Mouse (Mus musculus): ENCODE data around the gene Dgcr8. TPM values are rescaled to one million over a fixed set of nuclear protein-coding genes. Genes with fewer than 3 reads are reported as not detected.

The Dgcr8 gene
- total RNA-seq, 1 experiment, result 65.7 TPM

DNA sequence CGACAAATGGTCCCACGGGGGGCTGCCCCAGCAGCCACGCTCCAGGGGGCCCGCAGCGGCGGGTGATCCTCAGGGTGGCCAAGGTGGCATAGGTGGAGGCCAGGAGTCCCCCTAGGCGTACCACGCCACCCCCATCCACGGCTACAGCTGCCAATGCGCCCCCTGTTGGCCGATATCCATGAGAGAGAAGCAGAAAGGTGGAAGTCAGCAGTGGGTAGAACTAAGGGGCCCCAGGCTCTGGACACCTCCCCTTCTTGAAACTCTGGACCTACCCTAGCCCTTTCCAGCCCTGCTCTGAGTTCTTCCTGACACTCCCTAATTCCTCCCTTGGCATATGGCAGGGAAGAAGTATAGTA is 67.5 kb downstream of the Dgcr8 start:
- in situ Hi-C loops (cut with MboI; ENCODE audit: low sequenced_read_pairs in 2 of 2, unreplicated experiment in 2 of 2), result no loop called here
- no peak overlapping the region for H3K4me3 ChIP-seq (ENCODE audit: insufficient read depth in 1 of 2, low read depth in 1 of 2, low read length in 2 of 2, poor library complexity in 1 of 2, severe bottlenecking in 1 of 2)
- no peak overlapping the region for H3K27ac ChIP-seq (ENCODE audit: insufficient read depth, low read depth, low read length, poor library complexity, severe bottlenecking)

DNA sequence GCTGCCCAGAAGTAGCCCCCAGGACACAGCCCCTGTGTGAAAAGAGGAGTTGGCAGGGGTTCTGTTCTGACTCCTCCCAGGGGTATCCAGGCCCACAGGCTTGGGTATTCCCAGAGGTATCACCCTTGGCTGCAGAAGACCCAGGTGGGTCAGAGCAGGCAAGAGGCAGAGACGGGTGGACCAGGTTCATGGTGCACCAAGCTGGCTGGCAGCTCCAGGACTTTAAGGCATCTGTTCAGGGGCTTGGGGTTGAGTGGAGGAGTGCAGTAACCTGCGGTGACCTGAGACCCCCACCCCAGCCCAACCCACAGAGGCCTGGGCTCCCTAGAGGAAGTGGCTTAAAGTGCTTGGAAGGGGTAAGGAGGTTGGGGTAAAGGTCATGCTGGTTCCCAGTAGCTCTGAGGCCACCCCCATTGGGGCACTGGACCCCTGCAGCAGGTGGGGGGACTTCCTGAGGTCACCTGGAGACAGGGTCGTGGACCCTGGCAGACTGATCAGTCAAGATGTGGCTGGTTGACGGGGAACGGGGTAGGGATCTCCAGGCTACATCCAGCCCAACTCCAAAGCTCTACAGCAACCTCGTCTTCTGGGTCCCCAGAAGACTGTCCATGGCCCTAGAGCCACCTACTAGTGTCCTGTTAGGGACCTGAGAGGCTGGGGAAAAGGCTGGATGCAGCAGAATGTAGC is 68.0 kb downstream of the Dgcr8 start:
- in situ Hi-C loops (cut with MboI; ENCODE audit: low sequenced_read_pairs in 2 of 2, unreplicated experiment in 2 of 2), result no loop called here
- H3K4me3 ChIP-seq (ENCODE audit: insufficient read depth in 1 of 2, low read depth in 1 of 2, low read length in 2 of 2, poor library complexity in 1 of 2, severe bottlenecking in 1 of 2), result no peak overlapping the region
- peaks cover 14% of the 10 kb centered on the region for H3K36me3 ChIP-seq (ENCODE audit: control insufficient read depth, insufficient read depth, low read length, poor library complexity, severe bottlenecking)
- TF ChIP-seq ZNF384 (IDR thresholded peaks at IDR 0.05; ENCODE audit: low read depth, low read length) (no peak), MAFK (IDR thresholded peaks at IDR 0.05; ENCODE audit: insufficient read depth, low read depth, low read length) (no peak), ZC3H11A (IDR thresholded peaks at IDR 0.05; ENCODE audit: borderline replicate concordance, low read depth, low read length) (no peak), CHD2 (IDR thresholded peaks at IDR 0.05; ENCODE audit: low read depth, low read length) (no peak), HCFC1 (IDR thresholded peaks at IDR 0.05; ENCODE audit: borderline replicate concordance, insufficient read depth, low read length) (no peak)
- no peak overlapping the region for H3K9ac ChIP-seq (ENCODE audit: insufficient read depth, low read depth, low read length, poor library complexity, severe bottlenecking)
- no peak overlapping the region for H3K27ac ChIP-seq (ENCODE audit: insufficient read depth, low read depth, low read length, poor library complexity, severe bottlenecking)
- DNase-seq (ENCODE audit: low read depth, low spot score), result no peak
- no peaks in the 10 kb centered on the region for H3K9me3 ChIP-seq (ENCODE audit: control insufficient read depth, insufficient read depth, low read depth, low read length)
- H3K4me1 ChIP-seq (ENCODE audit: control insufficient read depth in 2 of 2, insufficient read depth in 2 of 2, low read length in 2 of 2, poor library complexity in 1 of 2), result no peaks in the 10 kb centered on the region

More for the DNA sequence above, 67.5 kb downstream of the Dgcr8 start:
- Histone ChIP-seq H3K9ac (ENCODE audit: insufficient read depth, low read depth, low read length, poor library complexity, severe bottlenecking) (no peak overlapping the region), H3K4me1 (ENCODE audit: control insufficient read depth in 2 of 2, insufficient read depth in 2 of 2, low read length in 2 of 2, poor library complexity in 1 of 2) (no peaks in the 10 kb centered on the region), H3K36me3 (ENCODE audit: control insufficient read depth, insufficient read depth, low read length, poor library complexity, severe bottlenecking) (peaks cover 18% of the 10 kb centered on the region), H3K9me3 (ENCODE audit: control insufficient read depth, insufficient read depth, low read depth, low read length) (no peaks in the 10 kb centered on the region)
- no peak for TF ChIP-seq ZC3H11A (IDR thresholded peaks at IDR 0.05; ENCODE audit: borderline replicate concordance, low read depth, low read length)
- TF ChIP-seq HCFC1 (IDR thresholded peaks at IDR 0.05; ENCODE audit: borderline replicate concordance, insufficient read depth, low read length), result no peak
- no peak for TF ChIP-seq ZNF384 (IDR thresholded peaks at IDR 0.05; ENCODE audit: low read depth, low read length)
- TF ChIP-seq MAFK (IDR thresholded peaks at IDR 0.05; ENCODE audit: insufficient read depth, low read depth, low read length), result no peak
- TF ChIP-seq CHD2 (IDR thresholded peaks at IDR 0.05; ENCODE audit: low read depth, low read length), result no peak
- no peak for DNase-seq (ENCODE audit: low read depth, low spot score)

DNA sequence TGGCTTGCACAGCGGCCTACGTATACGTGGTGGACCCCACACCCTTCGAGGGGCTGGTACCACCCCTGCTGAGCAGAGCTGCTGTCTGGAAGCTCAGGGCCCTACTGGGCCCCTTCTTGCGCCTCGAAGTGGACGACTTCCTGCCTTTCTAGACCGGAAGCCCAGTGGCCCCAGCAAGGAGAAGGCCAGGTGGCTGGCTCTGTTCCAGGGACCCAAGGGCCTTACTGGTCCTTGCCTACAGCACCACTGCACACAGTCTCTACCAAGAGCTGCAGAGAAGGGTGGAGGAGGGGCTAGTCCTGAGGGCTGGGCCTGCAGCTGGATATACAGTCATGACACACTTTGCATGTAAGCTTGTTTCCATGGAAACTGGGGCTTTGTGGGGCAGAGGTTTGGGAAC is 69.0 kb downstream of the Dgcr8 start:
- Histone ChIP-seq H3K4me1 (ENCODE audit: control insufficient read depth in 2 of 2, insufficient read depth in 2 of 2, low read length in 2 of 2, poor library complexity in 1 of 2) (no peaks in the 10 kb centered on the region), H3K27ac (ENCODE audit: insufficient read depth, low read depth, low read length, poor library complexity, severe bottlenecking) (no peak overlapping the region), H3K36me3 (ENCODE audit: control insufficient read depth, insufficient read depth, low read length, poor library complexity, severe bottlenecking) (peaks cover 13% of the 10 kb centered on the region), H3K9ac (ENCODE audit: insufficient read depth, low read depth, low read length, poor library complexity, severe bottlenecking) (no peak overlapping the region), H3K4me3 (ENCODE audit: insufficient read depth in 1 of 2, low read depth in 1 of 2, low read length in 2 of 2, poor library complexity in 1 of 2, severe bottlenecking in 1 of 2) (no peak overlapping the region), H3K9me3 (ENCODE audit: control insufficient read depth, insufficient read depth, low read depth, low read length) (no peaks in the 10 kb centered on the region)
- in situ Hi-C loops (cut with MboI; ENCODE audit: low sequenced_read_pairs in 2 of 2, unreplicated experiment in 2 of 2), result no loop called here
- TF ChIP-seq MAFK (IDR thresholded peaks at IDR 0.05; ENCODE audit: insufficient read depth, low read depth, low read length) (no peak), HCFC1 (IDR thresholded peaks at IDR 0.05; ENCODE audit: borderline replicate concordance, insufficient read depth, low read length) (no peak), ZNF384 (IDR thresholded peaks at IDR 0.05; ENCODE audit: low read depth, low read length) (no peak), CHD2 (IDR thresholded peaks at IDR 0.05; ENCODE audit: low read depth, low read length) (no peak), ZC3H11A (IDR thresholded peaks at IDR 0.05; ENCODE audit: borderline replicate concordance, low read depth, low read length) (no peak)
- no peak for DNase-seq (ENCODE audit: low read depth, low spot score)

DNA sequence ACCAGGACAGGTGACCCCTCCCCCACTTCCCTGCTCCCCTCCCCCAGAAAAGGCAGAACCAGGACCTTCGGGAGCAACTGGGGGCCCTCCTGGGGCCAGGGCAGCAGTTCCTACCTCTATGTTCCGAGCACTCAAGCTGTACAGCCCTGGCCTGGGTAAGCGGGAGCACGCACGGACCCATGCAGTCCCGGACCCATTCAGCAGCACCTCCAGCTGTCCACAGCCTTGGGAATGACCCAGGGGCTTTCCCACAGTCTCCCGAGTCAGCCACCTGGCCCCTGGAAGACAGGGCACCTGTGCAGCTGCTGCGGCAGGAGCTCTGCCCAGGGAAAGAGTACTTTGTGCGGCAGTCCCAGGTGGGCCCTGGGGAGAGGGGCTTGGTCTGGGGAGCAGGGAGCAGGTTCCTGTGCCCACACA is 70.5 kb downstream of the Dgcr8 start:
- H3K9me3 ChIP-seq (ENCODE audit: control insufficient read depth, insufficient read depth, low read depth, low read length), result no peaks in the 10 kb centered on the region
- H3K4me1 ChIP-seq (ENCODE audit: control insufficient read depth in 2 of 2, insufficient read depth in 2 of 2, low read length in 2 of 2, poor library complexity in 1 of 2), result no peaks in the 10 kb centered on the region
- no peak overlapping the region for H3K27ac ChIP-seq (ENCODE audit: insufficient read depth, low read depth, low read length, poor library complexity, severe bottlenecking)
- H3K4me3 ChIP-seq (ENCODE audit: insufficient read depth in 1 of 2, low read depth in 1 of 2, low read length in 2 of 2, poor library complexity in 1 of 2, severe bottlenecking in 1 of 2), result no peak overlapping the region
- no peak overlapping the region for H3K9ac ChIP-seq (ENCODE audit: insufficient read depth, low read depth, low read length, poor library complexity, severe bottlenecking)
- 0 out of 2 replicates have a peak, but pooled peaks cover 4% of the 10 kb centered on the region for H3K36me3 ChIP-seq (ENCODE audit: control insufficient read depth, insufficient read depth, low read length, poor library complexity, severe bottlenecking)
- in situ Hi-C loops (cut with MboI; ENCODE audit: low sequenced_read_pairs in 2 of 2, unreplicated experiment in 2 of 2), result loop anchor here in 1 of 2 experiments (10.0 kb wide), 1 partner anchor 114 kb away; no protein-coding TSS in a partner anchor
- TF ChIP-seq ZC3H11A (IDR thresholded peaks at IDR 0.05; ENCODE audit: borderline replicate concordance, low read depth, low read length) (no peak), ZNF384 (IDR thresholded peaks at IDR 0.05; ENCODE audit: low read depth, low read length) (no peak), HCFC1 (IDR thresholded peaks at IDR 0.05; ENCODE audit: borderline replicate concordance, insufficient read depth, low read length) (no peak), MAFK (IDR thresholded peaks at IDR 0.05; ENCODE audit: insufficient read depth, low read depth, low read length) (no peak), CHD2 (IDR thresholded peaks at IDR 0.05; ENCODE audit: low read depth, low read length) (no peak)
- no peak for DNase-seq (ENCODE audit: low read depth, low spot score)

Measured in ES-E14 (cell line).